Mouse (Mus musculus) gastrocnemius, postnatal 4 days (tissue): Measurements from ENCODE around the gene Kdelc1. TPM values are rescaled to one million over a fixed set of nuclear protein-coding genes. Genes with fewer than 3 reads are reported as not detected.
A peak's percentile ranks its signal among the peaks of the same experiment; 100 is the strongest.

Experiments used
- DNase-seq, 2 experiments: peaks; one replicate each; pipeline ENCODE4 v3.0.0; 2021 to 2022; ENCODE audit warnings: low spot score in 2 of 2, mixed read lengths in 2 of 2
- total RNA-seq, 2 experiments: library from RNA; stranded (reverse); gene quantifications; 2 replicates each; pipeline ENCODE4 v1.2.3; 2021

Kdelc1 gene
- total RNA-seq, 2 experiments from 2014 or later: 22.3 to 23.5 TPM

- DNase-seq: peak in 1 of 2 experiments; percentile 31
Measured at GRCm38 (mm10) chr1:44064625-44065024, 54.0 kb downstream of the Kdelc1 start.

GRCm38 (mm10) chr1:44063439-44063838, 55.2 kb downstream of the Kdelc1 start:
- no peak for DNase-seq

GRCm38 (mm10) chr1:44061836-44062235, 56.8 kb downstream of the Kdelc1 start, which contains the start of gene Gm8251:
Gene Gm8251 (minus strand): TSS chr1:44061936.
- no peak for DNase-seq

GRCm38 (mm10) chr1:44057805-44058204, 60.8 kb downstream of the Kdelc1 start:
- no peak for DNase-seq

Other genes starting within 250 kb of the Kdelc1 start
- gene Tpp2, start 185.2 kb downstream of the Kdelc1 start, total RNA-seq: 10 to 100 TPM; 46.8 to 52.8 TPM
- gene Mettl21c, start 98.8 kb downstream of the Kdelc1 start, total RNA-seq: 10 to 100 TPM; 68.3 to 69.4 TPM
- gene Gm8251, start 56.9 kb downstream of the Kdelc1 start, total RNA-seq: not detected
- 1 to 10 TPM; 8.7 TPM for gene Tex30, start 16.4 kb downstream of the Kdelc1 start, total RNA-seq
- gene Bivm, start 149 bp upstream of the Kdelc1 start, total RNA-seq: 10 to 100 TPM; 15.3 to 15.9 TPM
- 10 to 100 TPM; 15.4 to 18.8 TPM for gene Ercc5, start 28.9 kb upstream of the Kdelc1 start, total RNA-seq
- 10 to 100 TPM in 1 of 2 experiments, 1 to 10 TPM in 1; 7.1 to 10.6 TPM for gene Mettl21e, start 100.2 kb upstream of the Kdelc1 start, total RNA-seq